Mouse (Mus musculus) right cerebral cortex, postnatal 10 days (tissue): ENCODE results near the gene Lrsam1.

Experiments
- DNase-seq, 2 experiments: peaks; one replicate each; pipeline ENCODE4 v3.0.0; 2021; ENCODE audit warnings: low spot score in 2 of 2

Lrsam1 gene

GRCm38 (mm10) chr2:32926330-32927075 is 34.9 kb downstream of the Lrsam1 start:
- no peak for DNase-seq

- DNase-seq: no peak
Measured at GRCm38 (mm10) chr2:32924306-32924844, 37.0 kb downstream of the Lrsam1 start.

GRCm38 (mm10) chr2:32923551-32924250 is 37.7 kb downstream of the Lrsam1 start:
- no peak for DNase-seq

GRCm38 (mm10) chr2:32922564-32922963 is 38.9 kb downstream of the Lrsam1 start:
- no peak for DNase-seq

- DNase-seq: no peak
Measured at GRCm38 (mm10) chr2:32921801-32922380, 39.5 kb downstream of the Lrsam1 start.

- no peak for DNase-seq
Measured at GRCm38 (mm10) chr2:32921235-32921634, 40.2 kb downstream of the Lrsam1 start.

GRCm38 (mm10) chr2:32918391-32918790 is 43.0 kb downstream of the Lrsam1 start:
- no peak for DNase-seq

GRCm38 (mm10) chr2:32917526-32917925 is 43.9 kb downstream of the Lrsam1 start:
- DNase-seq: peak in 1 of 2 experiments; percentile 56

- DNase-seq: peak in 1 of 2 experiments; percentile 58
Measured at GRCm38 (mm10) chr2:32914896-32915295, 46.5 kb downstream of the Lrsam1 start.

- DNase-seq: no peak
Measured at GRCm38 (mm10) chr2:32914362-32914761, 47.1 kb downstream of the Lrsam1 start.

GRCm38 (mm10) chr2:32912210-32912804 is 49.1 kb downstream of the Lrsam1 start:
- DNase-seq: peak; percentile 87 to 90

- no peak for DNase-seq
Measured at GRCm38 (mm10) chr2:32911639-32912182, 49.7 kb downstream of the Lrsam1 start.

- DNase-seq: peak in 1 of 2 experiments; percentile 36
Measured at GRCm38 (mm10) chr2:32908796-32909195, 52.6 kb downstream of the Lrsam1 start.

- DNase-seq: peak; percentile 79 to 86
Measured at GRCm38 (mm10) chr2:32908272-32908671, 53.1 kb downstream of the Lrsam1 start.

- peak in 1 of 2 experiments; percentile 34 for DNase-seq
Measured at GRCm38 (mm10) chr2:32907442-32907841, 54.0 kb downstream of the Lrsam1 start.

GRCm38 (mm10) chr2:32905297-32905696 is 56.1 kb downstream of the Lrsam1 start:
- peak in 1 of 2 experiments; percentile 28 for DNase-seq

GRCm38 (mm10) chr2:32904637-32905036 is 56.8 kb downstream of the Lrsam1 start:
- no peak for DNase-seq

- DNase-seq: peak in 1 of 2 experiments; percentile 21
Measured at GRCm38 (mm10) chr2:32903470-32903869, 57.9 kb downstream of the Lrsam1 start.

- DNase-seq: no peak
Measured at GRCm38 (mm10) chr2:32902126-32902525, 59.3 kb downstream of the Lrsam1 start.

- no peak for DNase-seq
Measured at GRCm38 (mm10) chr2:32898983-32899382, 62.4 kb downstream of the Lrsam1 start.

- DNase-seq: peak in 1 of 2 experiments; percentile 23
Measured at GRCm38 (mm10) chr2:32896507-32897147, 64.8 kb downstream of the Lrsam1 start.
